Mouse (Mus musculus): ENCODE measurements around the gene Fiz1. TPM values are rescaled to one million over a fixed set of nuclear protein-coding genes. Genes with fewer than 3 reads are reported as not detected.
"Not testable (repeated sequence)": the region's sequence is repeated elsewhere in the genome, so short reads cannot be mapped to it uniquely, and the experiment has no call there.

Gene Fiz1
- total RNA-seq, 1 experiment from 2014 or later: 22.7 TPM

- peak; percentile 97 for DNase-seq
Observed at GRCm38 (mm10) chr7:5038109-5038732, 23.7 kb upstream of the Fiz1 start, which contains the start of gene Zfp784. Gene Zfp784, minus strand, starts transcription at chr7:5038446.

- DNase-seq: no peak
Observed at GRCm38 (mm10) chr7:5037467-5037866, 23.0 kb upstream of the Fiz1 start.

- no peak for DNase-seq
Observed at GRCm38 (mm10) chr7:5037026-5037425, 22.5 kb upstream of the Fiz1 start.

- DNase-seq: no peak
Observed at GRCm38 (mm10) chr7:5036136-5036535, 21.6 kb upstream of the Fiz1 start.

- DNase-seq: no peak
Observed at GRCm38 (mm10) chr7:5035628-5036027, 21.1 kb upstream of the Fiz1 start.

GRCm38 (mm10) chr7:5033818-5034217 is 19.3 kb upstream of the Fiz1 start, which contains the start of gene 4632433K11Rik:
Gene 4632433K11Rik, plus strand, starts transcription at chr7:5034118.
- no peak for DNase-seq

- DNase-seq: no peak
Observed at GRCm38 (mm10) chr7:5031496-5031895, 17.0 kb upstream of the Fiz1 start.

GRCm38 (mm10) chr7:5030554-5031275 is 16.2 kb upstream of the Fiz1 start:
- no peak for DNase-seq

- no peak for DNase-seq
Observed at GRCm38 (mm10) chr7:5029946-5030345, 15.4 kb upstream of the Fiz1 start.

GRCm38 (mm10) chr7:5029543-5029942 is 15.0 kb upstream of the Fiz1 start:
- no peak for DNase-seq

GRCm38 (mm10) chr7:5021197-5021596 is 6.7 kb upstream of the Fiz1 start:
- no peak for DNase-seq

GRCm38 (mm10) chr7:5020685-5021084 is 6.2 kb upstream of the Fiz1 start:
- DNase-seq: no peak

- DNase-seq: peak; percentile 100
Observed at GRCm38 (mm10) chr7:5020000-5020681, 5.6 kb upstream of the Fiz1 start, which contains the start of the genes Zfp865 and Ccdc106. Gene Zfp865, plus strand, starts transcription at chr7:5020376. Gene Ccdc106, plus strand, starts transcription at chr7:5020553.

- DNase-seq: not testable (repeated sequence)
Observed at GRCm38 (mm10) chr7:5019576-5019975, 5.1 kb upstream of the Fiz1 start.

GRCm38 (mm10) chr7:5017931-5018330 is 3.4 kb upstream of the Fiz1 start:
- DNase-seq: no peak

- peak; percentile 27 for DNase-seq
Observed at GRCm38 (mm10) chr7:5017352-5017751, 2.9 kb upstream of the Fiz1 start.

- no peak for DNase-seq
Observed at GRCm38 (mm10) chr7:5016920-5017319, 2.4 kb upstream of the Fiz1 start.

- no peak for DNase-seq
Observed at GRCm38 (mm10) chr7:5016057-5016456, 1.6 kb upstream of the Fiz1 start.

- DNase-seq: peak; percentile 98
Observed at GRCm38 (mm10) chr7:5015118-5016001, 863 bp upstream of the Fiz1 start, which contains the start of gene Gm44973. Gene Gm44973, plus strand, starts transcription at chr7:5015496.

GRCm38 (mm10) chr7:5012681-5013513 is 1.6 kb downstream of the Fiz1 start:
- DNase-seq: no peak

GRCm38 (mm10) chr7:5008229-5008628 is 6.3 kb downstream of the Fiz1 start:
- DNase-seq: no peak

Data from adrenal gland, postnatal 14 days (tissue).